Mouse (Mus musculus): ENCODE measurements around the gene Acot7. TPM values are rescaled to one million over a fixed set of nuclear protein-coding genes. Genes with fewer than 3 reads are reported as not detected.

The Acot7 gene
- polyA plus RNA-seq, 1 experiment from 2014 or later: 168 TPM

DNA sequence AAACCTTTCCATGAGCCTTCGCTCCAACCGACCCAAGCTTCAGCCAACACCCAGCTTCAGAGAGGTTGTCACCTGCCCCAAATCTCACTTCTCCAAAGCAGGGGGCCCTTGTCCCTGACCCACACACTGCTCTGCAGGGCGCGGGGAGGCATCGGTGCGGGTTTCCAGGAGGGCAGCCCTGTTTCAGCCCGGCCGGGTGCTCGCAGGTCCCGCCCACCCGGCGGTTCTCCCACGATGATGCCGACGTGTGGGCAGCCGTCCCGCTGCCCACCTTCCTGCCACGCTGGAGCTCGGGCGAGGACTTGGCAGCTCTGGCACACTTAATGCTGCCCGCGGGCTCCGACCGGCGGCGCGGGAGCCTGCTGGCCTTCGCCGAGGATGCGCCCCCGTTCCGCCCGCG, 104.8 kb downstream of the Acot7 start:
- Histone ChIP-seq H3K27ac (ENCODE audit: low read depth, low read length) (no peak overlapping the region), H3K4me1 (ENCODE audit: control insufficient read depth, insufficient read depth, low read length) (peaks cover 11% of the 10 kb centered on the region), H3K9ac (ENCODE audit: low read length) (peak overlapping the region; percentile 51), H3K27me3 (replicated peaks; ENCODE audit: control insufficient read depth, insufficient read depth, low read length) (peaks cover 77% of the 10 kb centered on the region), H3K4me3 (ENCODE audit: low read depth, low read length) (peak overlapping the region; percentile 30), H3K9me3 (replicated peaks; ENCODE audit: control insufficient read depth, low read length) (no peaks in the 10 kb centered on the region), H3K4me2 (ENCODE audit: low read length) (peak overlapping the region; percentile 55), H3K36me3 (ENCODE audit: control insufficient read depth, insufficient read depth, low read length) (no peaks in the 10 kb centered on the region)
- ATAC-seq: 0 out of 2 replicates have a peak, but pooled peaks have one; percentile 2
- DNase-seq (ENCODE audit: low spot score): no peak
- 18% methylated on average over 34 of the region's 34 CpGs for WGBS

DNA sequence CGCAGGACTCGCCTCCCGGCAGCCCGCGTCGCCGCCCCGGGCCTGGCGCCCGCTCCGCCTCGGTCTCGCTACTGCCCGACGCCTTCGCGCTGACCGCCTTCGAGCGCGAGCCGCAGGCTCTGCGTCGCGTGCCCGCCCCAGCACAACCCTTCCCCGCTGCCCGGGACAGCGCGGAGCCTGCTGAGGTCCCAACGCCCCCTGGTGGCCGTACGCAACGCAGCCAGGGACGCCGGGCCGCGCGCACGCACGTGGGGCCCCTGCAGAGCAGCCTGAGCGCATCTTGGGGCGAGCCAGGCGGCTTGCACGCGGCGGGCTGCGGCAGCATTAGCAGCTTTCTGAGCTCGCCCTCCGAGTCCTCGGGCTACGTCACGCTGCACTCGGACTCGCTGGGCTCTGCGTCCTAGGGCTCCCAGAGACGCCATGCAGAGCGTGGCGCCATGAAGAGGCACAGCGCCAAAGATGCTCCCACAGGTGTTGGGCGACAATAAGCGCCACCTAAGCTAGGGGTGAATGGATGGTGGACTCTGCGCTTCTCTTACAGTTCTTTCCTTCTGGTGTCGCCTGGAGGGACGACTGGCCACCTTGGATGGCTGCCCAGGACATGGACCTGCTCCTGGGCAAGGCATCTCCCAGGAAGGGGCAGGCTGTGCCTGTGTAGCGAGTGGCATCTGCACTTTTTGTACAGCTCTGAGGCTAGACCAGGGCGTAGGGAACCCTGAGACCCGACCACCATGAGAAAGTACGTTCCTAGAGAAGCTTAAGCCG, 105.4 kb downstream of the Acot7 start:
- 3% methylated on average over 64 of the region's 70 CpGs for WGBS
- peak overlapping the region; percentile 30 for H3K4me3 ChIP-seq (ENCODE audit: low read depth, low read length)

DNA sequence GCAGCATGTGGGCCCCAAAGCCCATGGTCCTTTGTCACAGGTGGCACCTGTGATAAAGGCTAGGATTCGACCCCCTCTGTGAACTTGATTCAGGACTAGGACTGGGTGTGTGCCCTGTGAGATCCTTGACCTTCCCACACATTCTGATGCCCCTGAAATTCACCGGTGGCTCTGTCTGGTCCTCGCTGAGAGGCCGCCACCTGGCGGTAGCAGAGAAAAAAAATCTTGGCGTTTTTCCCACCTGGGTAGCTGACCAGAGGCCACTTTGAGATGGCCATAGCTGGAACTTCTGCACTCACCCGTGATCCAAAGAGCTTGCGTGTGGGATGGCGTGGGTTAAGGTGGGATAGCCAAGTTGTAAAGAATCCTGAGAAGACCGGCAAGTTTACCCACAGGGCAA, 107.6 kb downstream of the Acot7 start:
- ATAC-seq (no peak), DNase-seq (ENCODE audit: low spot score) (peak; percentile 72)
- no peak overlapping the region for H3K4me3 ChIP-seq (ENCODE audit: low read depth, low read length)
- WGBS: 3% methylated on average over 10 of the region's 10 CpGs
- H3K9me3 ChIP-seq (replicated peaks; ENCODE audit: control insufficient read depth, low read length): no peaks in the 10 kb centered on the region
- H3K4me2 ChIP-seq (ENCODE audit: low read length): no peak overlapping the region
- H3K36me3 ChIP-seq (ENCODE audit: control insufficient read depth, insufficient read depth, low read length): no peaks in the 10 kb centered on the region
- peaks cover 93% of the 10 kb centered on the region for H3K27me3 ChIP-seq (replicated peaks; ENCODE audit: control insufficient read depth, insufficient read depth, low read length)
- H3K4me1 ChIP-seq (ENCODE audit: control insufficient read depth, insufficient read depth, low read length): peaks cover 22% of the 10 kb centered on the region
- H3K27ac ChIP-seq (ENCODE audit: low read depth, low read length): no peak overlapping the region
- H3K9ac ChIP-seq (ENCODE audit: low read length): no peak overlapping the region

More for the DNA sequence above, 105.4 kb downstream of the Acot7 start:
- H3K9me3 ChIP-seq (replicated peaks; ENCODE audit: control insufficient read depth, low read length): no peaks in the 10 kb centered on the region
- H3K4me2 ChIP-seq (ENCODE audit: low read length): peak overlapping the region; percentile 55
- H3K27me3 ChIP-seq (replicated peaks; ENCODE audit: control insufficient read depth, insufficient read depth, low read length): peaks cover 84% of the 10 kb centered on the region
- no peak overlapping the region for H3K27ac ChIP-seq (ENCODE audit: low read depth, low read length)
- peaks cover 15% of the 10 kb centered on the region for H3K4me1 ChIP-seq (ENCODE audit: control insufficient read depth, insufficient read depth, low read length)
- H3K36me3 ChIP-seq (ENCODE audit: control insufficient read depth, insufficient read depth, low read length): no peaks in the 10 kb centered on the region
- DNase-seq (ENCODE audit: low spot score) (peak; percentile 87), ATAC-seq (peak; percentile 89)
- H3K9ac ChIP-seq (ENCODE audit: low read length): peak overlapping the region; percentile 51

DNA sequence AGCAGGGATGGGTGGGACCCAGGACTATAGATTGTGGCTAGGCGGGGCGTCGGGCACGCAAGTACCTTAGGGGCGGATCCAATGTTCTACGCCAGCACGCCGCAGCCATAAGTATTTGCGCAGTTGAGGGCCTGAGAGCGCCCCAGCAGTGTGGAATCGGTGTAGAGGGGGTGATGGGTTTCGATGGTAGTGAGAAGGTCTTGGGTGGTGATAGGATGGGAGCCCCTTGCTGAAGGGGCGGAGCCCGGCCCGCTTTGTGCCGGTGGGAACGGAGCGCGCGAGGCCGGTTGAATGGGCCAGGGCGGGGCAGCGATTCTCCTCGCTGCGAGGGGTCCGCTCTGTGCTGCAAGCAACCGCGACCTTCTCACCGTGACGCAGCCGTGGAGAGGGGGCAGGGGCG, 108.2 kb downstream of the Acot7 start:
- Histone ChIP-seq H3K36me3 (ENCODE audit: control insufficient read depth, insufficient read depth, low read length) (no peaks in the 10 kb centered on the region), H3K4me2 (ENCODE audit: low read length) (peak overlapping the region; percentile 66), H3K4me1 (ENCODE audit: control insufficient read depth, insufficient read depth, low read length) (peaks cover 27% of the 10 kb centered on the region), H3K4me3 (ENCODE audit: low read depth, low read length) (peak overlapping the region; percentile 30), H3K9me3 (replicated peaks; ENCODE audit: control insufficient read depth, low read length) (no peaks in the 10 kb centered on the region), H3K27me3 (replicated peaks; ENCODE audit: control insufficient read depth, insufficient read depth, low read length) (peaks cover 93% of the 10 kb centered on the region), H3K27ac (ENCODE audit: low read depth, low read length) (no peak overlapping the region), H3K9ac (ENCODE audit: low read length) (peak overlapping the region; percentile 54)
- ATAC-seq: no peak
- no peak for DNase-seq (ENCODE audit: low spot score)
- WGBS: 0% methylated on average over 32 of the region's 32 CpGs

DNA sequence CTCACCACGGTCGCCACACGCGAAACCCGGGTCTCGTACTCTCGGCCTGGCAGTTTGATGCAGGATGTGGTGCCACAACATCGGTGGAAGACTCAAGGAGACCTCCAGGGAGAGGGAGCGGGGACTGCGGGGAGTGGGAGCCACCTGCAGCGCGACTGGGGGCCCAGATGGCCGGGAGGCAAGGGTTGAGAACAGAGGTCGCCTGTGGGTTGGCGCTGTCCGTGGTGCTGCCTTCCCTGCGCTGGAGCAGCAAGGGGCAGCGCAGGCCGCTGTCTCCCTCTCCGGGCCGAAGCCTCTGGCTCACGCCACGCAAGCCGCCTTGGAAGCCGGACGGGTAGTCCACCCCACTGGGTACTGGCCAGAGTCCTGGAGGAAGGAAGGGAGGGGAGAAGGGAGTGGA, 109.0 kb downstream of the Acot7 start:
- Histone ChIP-seq H3K4me1 (ENCODE audit: control insufficient read depth, insufficient read depth, low read length) (peaks cover 27% of the 10 kb centered on the region), H3K36me3 (ENCODE audit: control insufficient read depth, insufficient read depth, low read length) (no peaks in the 10 kb centered on the region), H3K4me2 (ENCODE audit: low read length) (peak overlapping the region; percentile 66), H3K4me3 (ENCODE audit: low read depth, low read length) (peak overlapping the region; percentile 30; the same call in 1 of the 2 replicates), H3K9me3 (replicated peaks; ENCODE audit: control insufficient read depth, low read length) (no peaks in the 10 kb centered on the region), H3K27ac (ENCODE audit: low read depth, low read length) (no peak overlapping the region), H3K27me3 (replicated peaks; ENCODE audit: control insufficient read depth, insufficient read depth, low read length) (peaks cover 93% of the 10 kb centered on the region), H3K9ac (ENCODE audit: low read length) (no peak overlapping the region)
- ATAC-seq: no peak
- no peak for DNase-seq (ENCODE audit: low spot score)
- 4% methylated on average over 25 of the region's 26 CpGs for WGBS

DNA sequence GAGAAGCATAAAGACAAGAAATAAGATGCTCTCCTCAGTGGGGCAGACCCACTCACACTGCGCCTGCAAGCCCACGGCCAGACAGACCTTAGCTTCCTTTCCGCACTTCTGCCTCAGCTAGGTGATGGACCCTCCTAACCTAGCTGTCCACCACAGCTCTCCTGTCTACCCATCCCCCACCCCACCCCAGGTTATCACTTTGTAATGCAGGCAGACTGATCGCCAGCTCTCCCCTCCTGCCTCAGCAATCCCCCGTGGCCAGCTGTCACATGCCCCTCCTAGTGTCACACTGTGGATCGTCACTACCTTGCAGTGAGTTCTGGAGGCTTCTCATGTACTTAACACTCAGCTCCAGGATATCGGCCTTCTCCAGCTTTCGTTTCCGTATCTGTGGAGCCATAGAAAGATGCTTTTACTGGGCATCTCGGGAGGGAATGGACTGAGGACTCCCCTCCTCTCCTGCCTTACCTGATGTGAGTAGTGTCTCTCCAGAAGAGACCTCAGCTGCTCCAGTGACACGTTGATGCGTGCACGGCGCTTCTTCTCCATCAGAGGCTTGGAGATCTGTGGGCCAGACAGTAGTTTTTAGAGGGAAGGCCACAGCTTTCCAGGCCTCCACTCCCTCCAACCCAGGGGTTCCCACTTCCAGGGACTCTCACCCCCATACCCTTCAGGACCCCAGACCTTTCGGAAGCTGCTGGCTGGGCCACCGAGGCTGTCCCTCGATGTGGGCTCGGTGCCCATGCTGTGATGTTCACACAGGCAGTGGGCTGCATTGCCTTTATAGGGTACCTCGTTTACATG, 109.6 kb downstream of the Acot7 start:
- no peak for ATAC-seq
- Histone ChIP-seq H3K9ac (ENCODE audit: low read length) (no peak overlapping the region), H3K36me3 (ENCODE audit: control insufficient read depth, insufficient read depth, low read length) (no peaks in the 10 kb centered on the region), H3K27me3 (replicated peaks; ENCODE audit: control insufficient read depth, insufficient read depth, low read length) (peaks cover 93% of the 10 kb centered on the region), H3K4me3 (ENCODE audit: low read depth, low read length) (peak overlapping the region; percentile 30; the same call in 1 of the 2 replicates), H3K9me3 (replicated peaks; ENCODE audit: control insufficient read depth, low read length) (no peaks in the 10 kb centered on the region), H3K27ac (ENCODE audit: low read depth, low read length) (no peak overlapping the region), H3K4me1 (ENCODE audit: control insufficient read depth, insufficient read depth, low read length) (peaks cover 27% of the 10 kb centered on the region), H3K4me2 (ENCODE audit: low read length) (no peak overlapping the region)
- DNase-seq (ENCODE audit: low spot score): no peak
- WGBS: 6% methylated on average over 19 of the region's 19 CpGs

DNA sequence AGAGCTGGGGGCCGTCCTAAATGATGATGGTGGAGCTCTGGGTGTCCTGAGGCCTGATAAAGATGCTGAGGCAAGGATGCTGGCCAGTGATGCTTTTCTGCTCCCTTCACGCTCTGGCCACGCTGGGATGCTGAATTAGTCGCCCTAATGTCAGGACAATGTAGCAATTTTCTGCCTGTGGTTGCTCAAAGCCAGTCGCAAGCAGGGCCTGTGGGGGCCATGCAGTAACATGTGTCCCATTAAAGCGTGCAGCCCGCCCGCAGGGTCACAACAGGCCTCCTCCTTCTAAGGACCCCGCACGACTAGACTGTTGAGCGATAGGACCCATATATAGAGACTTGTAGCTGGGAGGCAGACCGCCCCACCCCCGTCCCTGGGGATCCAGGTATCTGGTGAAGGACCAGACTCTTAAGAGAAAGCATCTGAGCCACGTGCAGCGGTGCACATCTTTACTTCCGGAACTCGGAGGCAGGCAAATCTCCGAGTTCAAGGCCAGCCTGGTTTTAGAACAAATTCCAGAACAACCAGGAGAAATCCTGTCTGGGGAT, 110.5 kb downstream of the Acot7 start:
- WGBS: 34% methylated on average over 18 of the region's 18 CpGs

DNA sequence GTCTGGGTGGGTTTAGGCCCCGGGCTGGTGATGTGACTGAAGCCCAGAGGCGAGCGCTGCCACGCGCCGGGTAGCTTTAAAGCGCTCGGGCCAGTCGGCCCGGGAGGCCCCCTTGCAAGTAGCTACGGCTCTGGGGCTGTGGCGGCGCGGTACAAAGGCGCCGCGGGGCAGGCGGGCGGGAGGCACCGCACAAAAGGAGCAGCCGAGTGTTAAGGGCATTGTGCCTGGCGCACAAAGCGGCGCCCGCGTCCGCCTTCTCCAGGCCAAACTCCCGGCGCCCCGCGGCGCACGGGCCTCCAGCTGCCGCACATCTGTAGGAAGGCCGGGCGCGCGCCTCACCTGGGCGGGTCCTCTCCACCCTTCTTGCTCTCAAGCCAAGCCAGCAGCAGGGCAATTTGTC, 112.5 kb downstream of the Acot7 start:
- peak; percentile 57 for ATAC-seq
- WGBS: under 1% methylated on average over 16 of the region's 39 CpGs
- Histone ChIP-seq H3K9ac (ENCODE audit: low read length) (peak overlapping the region; percentile 55), H3K27ac (ENCODE audit: low read depth, low read length) (no peak overlapping the region), H3K27me3 (replicated peaks; ENCODE audit: control insufficient read depth, insufficient read depth, low read length) (peaks cover 83% of the 10 kb centered on the region), H3K9me3 (replicated peaks; ENCODE audit: control insufficient read depth, low read length) (no peaks in the 10 kb centered on the region), H3K4me2 (ENCODE audit: low read length) (peak overlapping the region; percentile 61), H3K36me3 (ENCODE audit: control insufficient read depth, insufficient read depth, low read length) (no peaks in the 10 kb centered on the region), H3K4me3 (ENCODE audit: low read depth, low read length) (peak overlapping the region; percentile 27), H3K4me1 (ENCODE audit: control insufficient read depth, insufficient read depth, low read length) (peaks cover 23% of the 10 kb centered on the region)
- peak; percentile 64 for DNase-seq (ENCODE audit: low spot score)

More for the DNA sequence above, 110.5 kb downstream of the Acot7 start:
- Histone ChIP-seq H3K9me3 (replicated peaks; ENCODE audit: control insufficient read depth, low read length) (no peaks in the 10 kb centered on the region), H3K36me3 (ENCODE audit: control insufficient read depth, insufficient read depth, low read length) (no peaks in the 10 kb centered on the region), H3K27ac (ENCODE audit: low read depth, low read length) (no peak overlapping the region), H3K27me3 (replicated peaks; ENCODE audit: control insufficient read depth, insufficient read depth, low read length) (peaks cover 93% of the 10 kb centered on the region), H3K4me1 (ENCODE audit: control insufficient read depth, insufficient read depth, low read length) (peaks cover 23% of the 10 kb centered on the region), H3K4me2 (ENCODE audit: low read length) (no peak overlapping the region), H3K4me3 (ENCODE audit: low read depth, low read length) (no peak overlapping the region), H3K9ac (ENCODE audit: low read length) (no peak overlapping the region)
- no peak for DNase-seq (ENCODE audit: low spot score)
- ATAC-seq: no peak
